Mouse (Mus musculus) embryo, embryonic 11 days (tissue): Measurements from ENCODE around the gene Prkcb.

Experiments
- DNase-seq: peaks from one replicate; pipeline ENCODE4 v3.0.0-alpha.2; 2015

Prkcb gene

DNA sequence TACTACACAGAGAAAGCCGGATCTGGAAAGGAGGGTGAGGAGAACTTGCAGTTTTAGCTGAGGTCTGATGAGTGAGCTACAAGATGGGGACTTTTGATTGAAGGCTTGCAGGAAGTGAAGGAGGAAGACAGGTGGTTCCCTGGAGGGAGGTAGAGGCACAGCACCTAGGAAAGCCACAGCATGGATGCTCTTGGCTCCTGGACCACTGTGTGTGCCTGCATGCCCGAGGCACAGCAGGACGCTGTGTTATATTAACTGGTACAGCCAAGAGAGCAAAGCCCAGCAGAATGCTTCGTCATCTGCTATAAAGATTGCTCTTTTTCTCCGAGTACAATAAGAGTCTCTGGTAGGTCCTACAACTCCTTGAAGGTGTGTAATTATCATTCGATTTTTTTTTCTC, 188.1 kb downstream of the Prkcb start:
- DNase-seq, result no peak

GRCm38 (mm10) chr7:122477118-122477517, 188.6 kb downstream of the Prkcb start:
- DNase-seq, result no peak

GRCm38 (mm10) chr7:122477566-122478564, 189.3 kb downstream of the Prkcb start:
- peak; percentile 54 for DNase-seq

GRCm38 (mm10) chr7:122483949-122484348, 195.4 kb downstream of the Prkcb start:
- DNase-seq, result no peak

- DNase-seq, result no peak
Observed at GRCm38 (mm10) chr7:122487929-122488571, 199.5 kb downstream of the Prkcb start.

DNA sequence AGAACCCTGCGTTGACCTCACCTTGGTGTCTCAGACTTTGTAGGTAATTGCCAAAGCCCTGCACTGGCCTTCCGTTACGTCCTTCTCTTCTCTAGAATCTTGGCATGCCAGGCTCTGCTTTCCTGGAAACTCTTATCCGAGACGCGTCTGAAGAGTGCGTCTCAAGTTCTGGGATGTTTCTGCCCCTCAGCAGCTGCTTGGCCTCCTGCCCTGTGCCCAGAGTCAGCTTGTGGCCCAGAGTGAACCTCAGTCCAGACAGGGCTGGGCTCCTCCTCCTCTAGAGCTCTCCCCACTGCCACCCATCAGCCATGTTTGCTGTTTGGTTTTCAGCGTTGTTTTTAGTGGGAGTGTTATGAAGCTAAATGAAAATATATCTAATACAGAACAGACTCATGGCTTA, 203.5 kb downstream of the Prkcb start:
- no peak for DNase-seq

- DNase-seq, result no peak
Observed at GRCm38 (mm10) chr7:122492936-122493335, 204.4 kb downstream of the Prkcb start.

DNA sequence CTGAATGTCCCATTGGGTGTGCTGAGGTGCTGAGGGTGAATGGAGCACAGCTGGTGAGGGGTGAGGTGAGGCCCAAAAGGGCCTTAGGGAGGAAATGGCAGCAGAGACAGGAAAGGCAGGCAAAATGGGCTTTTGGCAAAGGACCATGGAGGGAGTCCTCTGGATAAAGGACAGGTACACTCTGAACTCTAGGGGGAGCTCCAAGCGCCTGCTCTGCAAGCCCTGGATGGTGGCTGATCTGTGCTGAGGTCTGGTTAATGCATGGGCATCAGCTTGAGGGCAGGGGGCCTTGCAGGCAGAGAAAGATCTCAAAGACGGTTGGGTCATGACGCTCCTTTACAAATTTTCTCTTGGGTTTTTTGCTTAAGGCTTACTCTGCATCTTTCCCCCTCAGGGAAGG, 205.5 kb downstream of the Prkcb start:
- peak; percentile 82 for DNase-seq

DNA sequence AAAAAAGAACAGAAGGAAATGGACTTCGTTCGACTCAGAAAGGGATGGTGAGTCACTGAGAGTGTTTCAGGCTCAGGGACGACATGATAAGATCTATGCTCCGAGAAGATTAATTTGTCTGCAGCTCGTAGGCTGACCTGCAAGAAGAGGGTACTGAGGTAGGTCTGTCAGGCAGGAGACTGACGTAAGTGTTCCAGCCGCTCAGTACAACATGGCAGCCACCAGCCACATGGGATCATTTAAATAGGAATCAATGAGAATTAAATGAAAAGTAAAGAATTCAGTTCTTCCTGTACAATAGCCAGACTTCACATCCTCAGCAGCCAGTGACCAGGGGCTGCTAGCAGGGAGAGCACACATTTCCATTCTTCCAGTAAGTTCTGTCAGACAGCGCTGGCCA, 209.0 kb downstream of the Prkcb start:
- DNase-seq, result no peak

GRCm38 (mm10) chr7:122498461-122498860, 209.9 kb downstream of the Prkcb start:
- no peak for DNase-seq

DNA sequence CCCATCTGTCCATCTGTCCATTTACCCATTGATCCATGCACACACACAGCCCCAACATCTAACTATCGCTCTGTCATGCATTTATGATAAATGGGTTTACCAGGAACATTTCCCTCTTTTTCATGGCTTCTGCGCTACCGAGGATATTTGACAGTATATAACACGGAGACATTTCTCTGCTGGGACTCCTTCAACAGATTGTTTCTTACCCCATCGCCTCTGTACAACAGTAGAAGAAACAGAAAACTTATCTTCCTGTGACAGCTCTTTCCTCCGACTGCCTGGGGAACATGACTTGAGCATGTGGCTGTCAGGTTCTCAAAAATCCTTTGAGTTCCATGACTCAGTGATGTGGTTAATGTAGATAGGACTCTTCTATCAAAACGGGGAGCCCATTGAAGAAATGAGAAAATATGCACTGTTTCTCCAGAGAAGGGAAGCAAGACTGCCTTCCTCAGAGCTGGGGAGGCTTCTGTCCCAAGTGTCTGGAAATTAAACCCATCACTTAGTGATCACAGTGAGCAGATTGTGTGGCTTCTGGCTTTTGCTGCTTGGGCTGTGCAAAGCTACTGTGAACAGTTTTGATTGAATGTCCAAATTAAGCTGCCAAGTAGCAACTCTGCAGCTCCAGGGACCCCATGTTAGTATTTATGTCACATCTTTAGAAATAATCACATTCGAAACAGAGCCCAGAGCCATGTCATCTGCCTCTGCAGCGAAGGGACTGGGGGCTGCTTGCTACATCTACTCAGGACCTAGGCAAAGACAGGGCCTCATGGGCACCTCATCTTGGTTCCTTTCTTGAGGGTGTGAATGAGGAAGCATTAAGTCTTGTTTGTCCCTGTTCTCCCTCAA, 211.4 kb downstream of the Prkcb start:
- DNase-seq, result no peak

DNA sequence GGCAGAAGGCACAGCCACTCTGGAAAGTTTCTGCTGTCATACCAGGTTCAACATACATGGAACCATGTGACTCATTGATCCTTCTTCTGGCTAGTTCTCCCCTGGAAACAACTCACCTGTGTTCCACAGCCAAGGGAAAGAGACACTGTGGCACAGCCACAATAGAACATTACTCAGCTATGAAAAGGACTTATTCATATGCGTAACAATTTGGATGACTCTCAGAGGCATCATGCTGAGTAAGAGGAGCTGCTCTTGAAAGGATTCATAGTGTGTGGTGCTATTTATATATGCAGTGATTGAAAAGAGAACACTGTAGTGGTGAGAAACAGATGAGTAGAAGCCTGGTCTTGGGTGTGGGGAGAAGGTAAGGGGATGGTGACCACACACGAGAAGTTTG, 217.9 kb downstream of the Prkcb start:
- no peak for DNase-seq

- no peak for DNase-seq
Observed at GRCm38 (mm10) chr7:122509903-122510302, 221.4 kb downstream of the Prkcb start.

GRCm38 (mm10) chr7:122512430-122512966, 223.9 kb downstream of the Prkcb start:
- DNase-seq, result no peak

GRCm38 (mm10) chr7:122520850-122521638, 232.5 kb downstream of the Prkcb start:
- no peak for DNase-seq

DNA sequence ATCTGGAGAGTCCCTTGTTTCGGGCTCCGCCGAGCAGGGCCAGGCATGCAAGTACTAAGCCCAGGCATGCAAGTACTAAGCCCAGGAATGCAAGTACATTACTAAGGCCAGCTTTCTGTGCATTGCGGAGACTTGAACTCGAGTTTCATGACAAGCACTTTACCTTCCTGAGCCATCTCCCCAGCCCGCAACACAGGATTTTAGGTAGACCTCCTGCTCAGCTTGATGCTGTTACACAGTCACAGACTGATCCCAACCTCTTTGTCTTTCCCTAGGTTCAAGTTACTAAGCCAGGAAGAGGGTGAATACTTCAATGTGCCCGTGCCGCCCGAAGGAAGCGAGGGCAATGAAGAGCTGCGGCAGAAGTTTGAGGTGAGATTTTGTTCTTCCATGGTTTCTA, 239.7 kb downstream of the Prkcb start:
- no peak for DNase-seq

DNA sequence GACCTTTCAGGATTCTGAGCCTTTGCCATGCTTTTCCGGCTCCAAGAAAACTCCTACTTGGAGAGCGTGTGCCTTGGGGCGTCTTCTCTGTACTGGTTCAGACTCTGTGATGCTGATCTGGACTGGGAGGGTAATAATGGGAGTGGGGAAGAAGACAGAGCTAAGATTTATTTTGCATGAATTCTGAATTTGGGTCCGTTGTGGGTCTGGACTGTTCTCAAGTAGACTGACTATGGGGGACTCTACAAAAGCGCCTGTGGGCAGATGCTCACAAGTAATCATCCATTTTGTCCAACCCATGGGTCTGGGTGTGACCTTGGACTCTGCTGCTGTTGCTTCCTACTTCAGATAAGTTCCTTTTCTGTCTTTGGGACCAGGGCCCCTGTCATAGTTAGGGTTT, 240.1 kb downstream of the Prkcb start:
- no peak for DNase-seq

DNA sequence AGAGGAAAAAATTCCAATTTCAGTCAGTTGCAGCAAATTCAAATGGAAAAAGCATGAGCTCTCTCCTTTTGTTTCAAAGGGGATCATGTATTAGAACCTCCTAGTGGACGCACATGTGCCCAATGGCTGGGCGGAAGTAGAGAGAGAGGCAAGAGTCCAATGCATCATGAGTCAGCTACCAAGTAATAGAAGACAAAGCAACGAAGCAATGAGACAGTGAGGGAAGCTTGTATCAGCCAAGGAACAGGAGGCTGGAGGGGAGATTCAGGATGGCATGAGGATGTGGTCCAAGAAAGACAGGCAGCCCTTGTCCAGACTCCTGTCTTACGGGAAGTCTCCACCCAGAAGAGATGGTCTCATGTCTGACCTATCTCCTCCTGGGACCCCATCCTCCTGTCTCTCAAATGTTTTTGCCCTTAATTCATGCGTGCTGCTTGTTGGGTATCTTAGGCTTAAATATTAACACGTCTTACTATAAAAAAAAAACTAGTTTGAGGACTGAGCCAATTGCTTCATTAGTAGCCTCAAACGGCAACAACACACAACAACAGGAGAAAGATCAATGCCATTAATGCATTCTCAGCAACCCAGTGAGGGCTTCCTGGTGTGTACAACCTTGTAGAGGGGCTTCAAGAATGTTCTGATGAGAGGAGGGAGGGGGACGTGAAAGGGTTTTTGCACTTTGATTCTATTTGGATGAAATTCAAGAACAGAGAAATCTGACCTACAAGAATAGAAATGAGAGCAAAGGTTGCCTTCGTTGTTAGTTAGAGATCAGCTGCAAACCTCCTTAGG, 245.2 kb downstream of the Prkcb start:
- no peak for DNase-seq

GRCm38 (mm10) chr7:122544616-122545015, 256.1 kb downstream of the Prkcb start:
- no peak for DNase-seq

DNA sequence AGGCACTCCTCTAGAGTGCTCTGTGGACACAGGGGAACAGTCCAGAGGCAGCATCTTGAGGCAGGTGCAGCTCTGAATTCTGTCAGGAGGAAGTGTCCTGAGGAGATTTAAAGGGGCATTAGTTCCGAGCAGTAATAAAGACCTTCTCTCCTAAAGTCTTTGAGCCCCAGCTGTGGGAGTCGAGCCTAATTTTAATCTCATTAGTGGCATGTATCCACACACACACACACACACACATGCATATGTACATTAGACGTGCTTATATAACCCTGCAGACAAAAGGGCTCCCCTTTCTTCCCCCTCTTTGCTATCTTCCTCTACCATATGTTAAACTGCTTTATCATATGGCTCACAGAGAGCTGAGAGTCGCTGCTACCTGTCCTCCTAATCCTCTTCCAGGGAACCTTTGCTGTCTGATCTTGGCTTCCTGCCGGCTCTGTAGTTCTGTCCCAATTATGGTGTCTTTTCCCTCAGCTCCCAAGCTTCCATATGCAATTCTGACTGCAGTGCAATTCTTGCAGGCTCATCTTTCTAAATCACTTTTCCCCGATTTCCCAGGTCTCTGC, 268.1 kb downstream of the Prkcb start:
- no peak for DNase-seq
